ENCODE assay signal across 15 mouse cellular contexts in the genomic region with DNA sequence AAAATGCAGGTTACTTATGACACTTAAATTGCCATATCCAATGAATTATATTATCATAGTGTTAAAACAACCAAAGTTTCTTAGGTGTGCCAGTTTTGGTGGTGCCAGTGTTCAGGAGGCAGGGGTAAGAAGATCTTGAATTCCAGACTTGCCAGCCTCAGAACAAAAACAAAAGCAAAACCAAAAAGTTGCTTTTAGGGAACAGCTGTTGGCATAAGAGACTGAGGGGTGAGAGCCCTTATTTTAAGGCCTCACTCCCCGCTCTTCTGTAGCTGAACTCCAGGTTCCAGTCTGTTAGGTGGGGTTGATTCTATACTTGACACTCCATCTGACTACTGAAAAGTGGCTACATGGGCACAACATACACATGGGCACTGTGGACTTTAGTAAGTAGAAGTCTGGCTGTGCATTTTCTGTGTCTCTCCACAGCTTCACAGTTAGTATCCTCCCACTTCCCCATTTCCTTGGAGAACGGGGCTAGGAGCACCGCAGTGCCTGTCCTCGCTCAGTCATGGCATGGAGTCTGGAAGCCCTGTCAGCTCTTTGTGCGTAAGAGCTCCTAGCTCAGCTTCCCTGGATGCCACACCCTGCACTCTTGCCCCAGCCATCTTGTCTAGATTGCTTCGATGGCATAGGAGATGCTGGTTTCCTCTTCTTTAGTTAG.
DNase-seq lines count a peak whose midpoint lies in the region; ATAC-seq and TF ChIP-seq lines count a peak whose summit lies in the region.
"Had no signal": no experiment of that assay in that cellular context is flagged by ENCODE, and none has a peak within 500 bp of the region (broad histone marks: within the 10 kb centered on the region; RNA-seq: fewer than 3 reads in every experiment).

No protein-coding gene starts in this region.

- H3K9ac ChIP-seq in heart, embryonic 12.5 days: no peak overlapping the region; the same call in 1 of the 2 replicates
- no peak overlapping the region for H3K9ac ChIP-seq in heart, postnatal 0 days (replicated peaks; ENCODE audit: low read depth, low read length)
- H3K9ac ChIP-seq: forebrain, embryonic 12.5 days; midbrain, embryonic 15.5 days; neural tube, embryonic 13.5 days had no signal

- 68% methylated on average over 6 of the region's 6 CpGs for WGBS in heart, embryonic 12.5 days
- WGBS in heart, postnatal 0 days: 71% methylated on average over 6 of the region's 6 CpGs

- intact Hi-C loops in heart, postnatal 14 days (cut with DNase I): no loop called here

- peak overlapping the region; percentile 62 for H3K4me2 ChIP-seq in heart, embryonic 12.5 days
- H3K4me2 ChIP-seq in heart, postnatal 0 days (ENCODE audit: low read depth, low read length): peak overlapping the region; percentile 52
- H3K4me2 ChIP-seq: forebrain, embryonic 12.5 days; midbrain, embryonic 15.5 days; neural tube, embryonic 13.5 days had no signal

- H3K9me3 ChIP-seq in heart, embryonic 12.5 days (replicated peaks): no peaks in the 10 kb centered on the region
- H3K9me3 ChIP-seq in heart, postnatal 0 days (replicated peaks; ENCODE audit: control insufficient read depth, low read length): no peaks in the 10 kb centered on the region
- H3K9me3 ChIP-seq: forebrain, embryonic 12.5 days; midbrain, embryonic 15.5 days; neural tube, embryonic 13.5 days had no signal

- ATAC-seq in heart, embryonic 12.5 days (ENCODE audit: insufficient number of reproducible peaks, low FRiP score): no peak
- no peak for ATAC-seq in heart, postnatal 0 days (ENCODE audit: insufficient read depth, low read depth)
- ATAC-seq: activated CD4-positive, CD25-positive, alpha-beta regulatory T cell, adult 4 months had no signal

- no peak for TF ChIP-seq EP300 in heart, postnatal 0 days (IDR thresholded peaks at IDR 0.05; ENCODE audit: low read depth)

- no peaks in the 10 kb centered on the region for H3K36me3 ChIP-seq in heart, embryonic 12.5 days
- H3K36me3 ChIP-seq in heart, postnatal 0 days (replicated peaks; ENCODE audit: control insufficient read depth, insufficient read depth, low read length): no peaks in the 10 kb centered on the region
- H3K36me3 ChIP-seq: forebrain, embryonic 12.5 days; midbrain, embryonic 15.5 days; neural tube, embryonic 13.5 days had no signal

- H3K4me3 ChIP-seq in heart, embryonic 12.5 days: no peak overlapping the region
- H3K4me3 ChIP-seq in heart, postnatal 0 days (ENCODE audit: low read depth, low read length): no peak overlapping the region
- H3K4me3 ChIP-seq: forebrain, embryonic 12.5 days; midbrain, embryonic 15.5 days; neural tube, embryonic 13.5 days had no signal

- H3K4me1 ChIP-seq in heart, embryonic 12.5 days (replicated peaks): peaks cover 40% of the 10 kb centered on the region
- H3K4me1 ChIP-seq in heart, postnatal 0 days (ENCODE audit: control insufficient read depth, insufficient read depth): peaks cover 12% of the 10 kb centered on the region

- no peak for TF ChIP-seq CTCF in heart, postnatal 0 days (IDR thresholded peaks at IDR 0.05; ENCODE audit: low read depth)

- no peak for DNase-seq in heart, postnatal 14 days
- peak; percentile 34 for DNase-seq in right cerebral cortex, adult 18-20 months
- no peak for DNase-seq in right cerebral cortex, postnatal 4 days
- DNase-seq in heart, postnatal 0 days (ENCODE audit: low spot score): no peak
- no peak for DNase-seq in left cerebral cortex, adult 18-20 months (ENCODE audit: low spot score in 2 of 2)
- DNase-seq in left cerebral cortex, adult 11 months (ENCODE audit: low spot score): no peak
- DNase-seq: lung, postnatal 14 days; retina, postnatal 1 day; thymus, postnatal 25 days had no signal

- H3K27me3 ChIP-seq in heart, embryonic 12.5 days (replicated peaks): no peaks in the 10 kb centered on the region
- no peaks in the 10 kb centered on the region for H3K27me3 ChIP-seq in heart, postnatal 0 days (ENCODE audit: control insufficient read depth, insufficient read depth, low read length)
- H3K27me3 ChIP-seq: forebrain, embryonic 12.5 days; midbrain, embryonic 15.5 days; neural tube, embryonic 13.5 days had no signal

- H3K27ac ChIP-seq in heart, embryonic 12.5 days (ENCODE audit: poor library complexity, severe bottlenecking): peak overlapping the region; percentile 59
- H3K27ac ChIP-seq in heart, postnatal 0 days (ENCODE audit: low read depth): peak overlapping the region; percentile 26; the same call in 1 of the 2 replicates
- H3K27ac ChIP-seq: forebrain, embryonic 12.5 days; kidney, postnatal 0 days; midbrain, embryonic 15.5 days; neural tube, embryonic 13.5 days had no signal
